Mouse (Mus musculus) liver, adult 2 months (tissue): Measurements from ENCODE around the gene Hpcal1.

Experiments
- CTCF ChIP-seq: fragments of 200-500 bp; IDR thresholded peaks from 2 replicates; pipeline ENCODE4 v1.5.1; 2011; ENCODE audit warnings: low read depth, low read length, control low read depth
- POLR2A ChIP-seq: fragments of 200-500 bp; IDR thresholded peaks from 2 replicates; pipeline ENCODE4 v1.6.1; 2011; ENCODE audit warnings: low read length, control low read depth; ENCODE audit not compliant: insufficient read depth; ENCODE audit errors: extremely low read depth

- TF ChIP-seq POLR2A (no peak), CTCF (no peak)
These were observed 16.9 kb upstream of the Hpcal1 start for GRCm38 (mm10) chr12:17673729-17674128.
